Mouse (Mus musculus): ENCODE results near the gene Prdm16.

The Prdm16 gene

GRCm38 (mm10) chr4:154636721-154637311, at the start of gene Prdm16:
Gene Prdm16, minus strand, starts transcription at chr4:154636873.
- in situ Hi-C loops (cut with MboI, MseI): no loop called here

GRCm38 (mm10) chr4:154683068-154683752, 46.5 kb upstream of the Prdm16 start:
- in situ Hi-C loops (cut with MboI, MseI): no loop called here

DNA sequence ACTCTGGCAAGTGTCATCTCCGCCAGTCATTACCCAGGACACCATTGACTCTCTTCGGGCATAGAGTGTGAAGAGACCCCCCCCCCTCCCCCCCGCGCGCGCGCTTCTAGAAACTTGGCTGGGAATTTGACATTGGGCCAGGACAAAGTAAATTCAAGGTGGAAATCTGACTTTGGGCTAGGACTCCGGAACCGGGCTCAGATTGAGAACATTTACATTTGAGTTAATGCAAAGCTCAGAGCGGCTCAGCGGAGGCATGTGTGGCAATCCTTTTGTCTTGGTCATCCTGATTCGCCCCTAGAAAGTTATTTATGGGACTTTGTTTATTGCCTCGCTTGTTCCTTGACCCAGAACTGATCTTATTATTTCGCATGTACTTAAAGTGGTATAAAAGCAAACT, 45.6 kb upstream of the Prdm16 start:
- in situ Hi-C loops (cut with MboI, MseI): no loop called here

DNA sequence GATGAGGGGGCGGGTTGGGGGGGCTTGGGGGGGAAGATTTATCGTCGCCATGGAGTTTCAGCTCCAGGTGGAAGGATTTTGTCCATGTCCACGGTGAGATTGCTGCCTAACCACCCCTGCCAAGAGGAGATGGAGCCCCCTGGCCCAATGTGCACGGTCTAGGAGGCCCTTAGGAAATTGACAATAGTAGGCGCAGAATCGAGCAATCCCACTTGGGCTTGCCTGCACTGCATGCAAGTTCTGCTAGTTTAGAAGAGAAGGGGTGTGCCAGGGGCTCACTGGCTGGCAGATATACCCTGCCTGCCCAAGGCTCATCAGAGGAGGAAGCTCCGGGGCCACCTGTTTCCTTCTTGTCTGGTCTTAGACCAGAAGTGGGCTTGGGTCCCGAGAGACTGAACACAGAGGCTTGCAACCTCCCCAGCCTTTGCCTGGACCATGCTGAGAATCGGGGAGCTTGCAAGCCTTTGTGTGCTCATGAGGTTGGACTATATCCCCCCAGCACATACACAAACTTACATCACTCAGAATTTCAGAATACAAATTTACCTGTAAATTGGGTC, 38.8 kb upstream of the Prdm16 start:
- in situ Hi-C loops (cut with MboI, MseI): loop anchor here in 1 of 2 experiments (10.0 kb wide), 1 partner anchor 919 kb away; no protein-coding TSS in a partner anchor

DNA sequence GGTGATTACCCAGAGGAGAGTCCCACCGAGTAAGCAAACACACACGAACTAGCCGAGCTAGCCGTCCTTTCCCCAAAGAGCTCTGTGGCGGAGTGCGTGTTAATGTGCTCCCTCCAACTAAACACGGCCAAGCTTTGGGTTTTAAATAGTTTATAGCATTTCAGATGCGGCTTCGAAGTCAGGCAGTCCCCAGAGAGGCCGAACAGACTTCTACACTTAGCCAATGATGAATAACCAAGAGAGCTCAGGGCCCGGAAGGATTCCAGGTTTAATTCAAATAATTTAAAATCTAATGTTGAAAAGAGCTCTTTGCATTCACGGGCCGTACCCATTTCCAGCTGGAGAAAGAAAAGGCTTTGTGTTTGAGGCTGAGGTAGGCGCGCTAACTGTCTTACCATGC, 38.3 kb upstream of the Prdm16 start:
- in situ Hi-C loops (cut with MboI, MseI): loop anchor here in 1 of 2 experiments (10.0 kb wide), 1 partner anchor 920 kb away; no protein-coding TSS in a partner anchor

- in situ Hi-C loops (cut with MboI, MseI): loop anchor here in 1 of 2 experiments (10.0 kb wide), 1 partner anchor 920 kb away; no protein-coding TSS in a partner anchor
Observed at GRCm38 (mm10) chr4:154674541-154674940, 37.9 kb upstream of the Prdm16 start.

DNA sequence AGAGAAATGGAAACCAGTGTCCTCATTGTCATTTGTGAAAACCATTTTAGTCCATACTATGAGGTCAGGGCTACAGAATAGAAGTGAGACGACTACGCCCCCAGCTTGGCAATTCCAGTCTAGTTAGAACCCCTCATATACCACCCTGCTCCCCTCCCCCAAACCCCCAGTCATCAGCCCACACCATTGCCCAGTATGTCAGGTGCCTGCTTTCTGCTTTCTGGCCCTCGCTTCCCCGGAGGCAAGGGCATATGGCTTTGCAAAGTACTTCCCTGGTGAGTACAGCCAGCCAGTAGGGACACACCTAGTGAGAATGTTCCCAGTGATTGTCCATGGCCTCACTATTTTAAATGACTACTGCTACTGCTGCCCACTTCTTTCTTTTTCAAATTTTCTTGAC, 37.3 kb upstream of the Prdm16 start:
- in situ Hi-C loops (cut with MboI, MseI): loop anchor here in 1 of 2 experiments (10.0 kb wide), 1 partner anchor 921 kb away; no protein-coding TSS in a partner anchor

DNA sequence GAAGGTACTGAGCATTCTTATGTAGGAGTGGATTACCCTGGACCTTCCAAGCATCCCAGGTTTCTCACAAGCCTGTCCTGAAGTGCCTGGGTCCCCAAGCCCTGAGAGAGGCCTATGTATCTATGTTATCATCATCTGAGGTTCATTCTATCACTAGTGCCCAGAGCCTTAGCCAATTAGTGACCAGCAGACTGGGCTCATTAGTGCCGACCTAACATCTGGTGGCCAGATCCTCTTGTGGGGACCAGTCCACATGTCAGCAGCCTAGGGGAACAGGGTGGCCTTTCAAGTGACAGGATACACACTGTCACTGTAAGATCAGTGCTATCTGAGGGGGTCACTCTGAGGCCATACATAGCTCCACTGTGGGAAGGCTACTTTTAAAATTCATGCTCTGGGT, 35.4 kb upstream of the Prdm16 start:
- in situ Hi-C loops (cut with MboI, MseI): loop anchor here in 1 of 2 experiments (10.0 kb wide), 1 partner anchor 923 kb away; no protein-coding TSS in a partner anchor

- in situ Hi-C loops (cut with MboI, MseI): loop anchor here in 1 of 2 experiments (10.0 kb wide), 1 partner anchor 923 kb away; no protein-coding TSS in a partner anchor
Observed at GRCm38 (mm10) chr4:154671232-154671912, 34.7 kb upstream of the Prdm16 start.

GRCm38 (mm10) chr4:154667767-154668166, 31.1 kb upstream of the Prdm16 start, which contains the start of gene Actrt2:
Gene Actrt2, minus strand, starts transcription at chr4:154667867.
- in situ Hi-C loops (cut with MboI, MseI): no loop called here

- in situ Hi-C loops (cut with MboI, MseI): no loop called here
Observed at GRCm38 (mm10) chr4:154662681-154663215, 26.1 kb upstream of the Prdm16 start.

- in situ Hi-C loops (cut with MboI, MseI): no loop called here
Observed at GRCm38 (mm10) chr4:154661256-154661655, 24.6 kb upstream of the Prdm16 start.

GRCm38 (mm10) chr4:154660025-154660424, 23.4 kb upstream of the Prdm16 start:
- in situ Hi-C loops (cut with MboI, MseI): no loop called here

GRCm38 (mm10) chr4:154655134-154655910, 18.6 kb upstream of the Prdm16 start:
- in situ Hi-C loops (cut with MboI, MseI): no loop called here

DNA sequence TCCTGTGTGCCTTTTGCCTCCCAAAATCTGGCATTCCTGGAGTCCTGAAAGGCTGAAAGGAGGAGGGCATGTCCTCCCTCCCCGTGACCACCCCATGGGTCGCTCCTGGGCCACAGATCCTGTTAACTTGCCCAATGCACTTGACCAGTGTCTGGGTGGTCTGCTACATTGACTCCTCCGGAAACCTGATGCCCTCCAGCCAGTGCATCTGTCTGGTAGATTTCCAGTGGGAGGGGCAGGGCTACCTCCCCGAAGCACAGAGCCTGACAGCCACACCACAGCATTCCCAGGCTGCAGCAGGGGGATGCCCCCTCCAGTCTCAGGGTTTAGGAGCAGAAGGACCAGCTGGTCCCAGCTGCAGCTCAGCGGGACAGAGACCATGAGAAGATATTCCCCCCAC, 15.8 kb upstream of the Prdm16 start:
- in situ Hi-C loops (cut with MboI, MseI): no loop called here

- in situ Hi-C loops (cut with MboI, MseI): no loop called here
Observed at GRCm38 (mm10) chr4:154649083-154649747, 12.5 kb upstream of the Prdm16 start.

DNA sequence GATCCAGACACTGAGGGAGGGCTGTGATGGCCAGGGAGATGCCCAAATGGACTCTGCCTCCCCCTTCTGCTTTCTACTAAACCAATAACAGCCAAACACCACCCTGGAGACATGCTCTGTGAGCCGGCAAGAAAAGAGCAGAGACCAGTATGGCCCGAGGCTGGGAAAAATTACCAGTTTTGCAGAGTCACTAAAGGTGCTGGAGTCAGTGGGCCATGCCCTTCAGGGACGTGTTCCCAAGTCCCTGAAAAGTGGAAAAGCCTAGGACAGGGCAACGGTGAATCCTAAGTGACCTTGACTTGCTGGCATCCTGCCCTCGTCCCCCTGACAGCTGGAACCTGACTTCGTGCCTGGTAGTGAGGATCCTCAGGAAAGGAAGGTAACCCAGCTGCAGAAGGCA, 5.8 kb upstream of the Prdm16 start:
- in situ Hi-C loops (cut with MboI, MseI): no loop called here

DNA sequence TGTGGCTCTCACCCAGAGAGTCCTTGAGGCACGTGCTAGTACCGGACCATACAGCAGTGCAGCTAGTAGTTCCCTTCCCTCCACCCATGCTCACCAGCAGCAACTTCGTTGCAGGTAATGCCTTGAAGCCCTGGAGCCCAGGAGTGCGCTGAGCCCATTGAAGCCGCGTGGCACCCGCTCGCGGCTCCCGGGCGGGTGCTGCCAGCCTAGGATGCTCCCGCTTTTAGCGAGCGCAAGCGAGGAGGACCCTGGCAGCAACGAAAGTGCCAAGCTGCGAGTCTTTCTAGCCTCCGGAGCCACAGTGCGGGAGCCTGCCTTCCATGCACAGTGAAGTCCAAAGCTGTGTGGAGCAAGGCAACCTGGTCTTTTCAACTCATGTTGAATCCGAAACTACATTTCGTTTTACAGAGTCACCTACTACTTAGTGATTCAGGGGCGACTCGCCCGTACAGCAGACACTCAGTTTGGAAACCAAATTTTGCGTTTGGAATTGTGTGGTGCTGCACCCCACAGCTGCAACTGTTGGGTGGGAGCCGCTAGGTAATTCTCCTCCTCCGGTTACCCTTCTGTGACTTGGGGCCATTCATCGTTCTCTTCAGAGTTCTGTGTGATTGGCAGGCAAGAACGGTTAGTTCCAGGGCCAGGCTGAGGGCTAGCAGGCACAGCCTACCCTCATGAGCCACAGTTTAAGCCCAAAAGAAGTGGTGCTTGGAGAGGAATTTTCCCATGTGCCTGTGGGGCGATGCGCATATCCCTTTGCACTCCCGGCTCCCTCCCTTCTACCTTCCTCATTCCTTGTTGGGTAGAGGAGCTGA, 4.8 kb upstream of the Prdm16 start:
- in situ Hi-C loops (cut with MboI, MseI): no loop called here
